Mouse (Mus musculus): ENCODE results near the gene Sgsm2. TPM values are rescaled to one million over a fixed set of nuclear protein-coding genes. Genes with fewer than 3 reads are reported as not detected.

The Sgsm2 gene
- polyA plus RNA-seq, 1 experiment = 0.18 TPM

DNA sequence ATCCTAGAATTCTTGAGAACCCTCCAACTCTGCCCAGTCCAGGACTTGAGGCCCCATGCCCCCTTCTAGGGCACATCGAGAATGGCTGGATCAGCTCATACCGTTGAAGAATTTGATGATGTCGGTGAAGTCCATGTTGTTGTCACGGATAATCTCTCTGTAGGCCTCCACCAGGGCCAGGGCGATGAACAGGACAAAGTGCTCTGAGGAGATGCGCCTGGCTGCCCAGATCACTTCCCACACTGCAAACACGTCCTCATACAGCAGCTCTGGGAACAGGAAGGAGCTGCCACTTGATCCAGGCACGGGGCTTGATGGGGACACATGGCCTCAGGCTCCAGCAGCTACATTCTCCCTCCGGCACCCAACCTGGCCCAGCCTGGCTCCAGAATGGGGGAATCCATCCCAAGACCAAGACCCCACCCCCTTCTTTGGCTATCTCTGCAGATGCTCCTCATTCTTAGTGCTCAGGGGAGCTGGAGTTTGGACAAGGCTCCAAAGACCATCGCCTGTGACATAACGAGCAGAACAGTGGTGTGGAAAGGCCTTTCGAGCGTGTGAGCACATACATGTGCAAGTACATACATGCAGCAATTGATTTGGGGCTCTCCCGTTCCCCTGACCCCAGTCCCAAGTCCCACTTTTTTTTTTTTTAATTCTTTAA is 45.7 kb downstream of the Sgsm2 start:
- Histone ChIP-seq H3K9me3 (ENCODE audit: control insufficient read depth, low read length) (no peaks in the 10 kb centered on the region), H3K36me3 (ENCODE audit: control insufficient read depth) (peaks cover 10% of the 10 kb centered on the region), H3K27me3 (ENCODE audit: control insufficient read depth) (no peaks in the 10 kb centered on the region), H3K4me1 (ENCODE audit: control insufficient read depth) (peaks cover 20% of the 10 kb centered on the region), H3K4me3 (replicated peaks) (no peak overlapping the region)
- TF ChIP-seq GATA1 (IDR thresholded peaks at IDR 0.05; ENCODE audit: low read length) (no peak), TAL1 (IDR thresholded peaks at IDR 0.05; ENCODE audit: low read length) (no peak)

DNA sequence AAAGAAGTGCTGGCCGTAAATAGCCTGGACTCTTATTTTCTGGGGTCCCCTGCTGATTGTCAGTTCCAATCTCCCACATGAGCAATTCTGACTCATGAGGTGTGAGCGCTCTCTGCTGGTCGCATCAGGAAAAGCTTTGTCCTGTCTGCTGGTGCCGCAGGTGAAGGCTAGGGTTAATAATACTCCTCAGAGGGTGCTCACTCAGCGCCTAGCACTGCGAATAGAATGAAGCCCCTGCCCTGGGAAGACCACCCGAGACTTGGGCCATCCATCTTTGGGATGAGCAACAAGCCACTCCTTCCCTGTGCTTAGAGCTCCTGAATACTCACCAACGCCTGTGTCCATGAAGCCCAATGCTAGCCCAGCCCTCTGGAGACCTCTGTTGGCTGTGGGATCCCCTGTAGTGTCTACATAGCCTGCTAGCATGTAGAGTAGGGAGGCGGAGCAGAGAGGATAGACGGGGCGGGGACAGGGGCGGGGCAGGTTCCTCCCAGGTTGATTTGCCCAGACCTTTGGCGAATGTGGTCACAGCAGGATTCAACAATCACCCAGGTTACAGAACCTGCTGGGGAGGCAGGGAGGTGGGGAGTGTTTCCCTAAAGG is 48.8 kb downstream of the Sgsm2 start:
- TF ChIP-seq TAL1 (IDR thresholded peaks at IDR 0.05; ENCODE audit: low read length) = no peak
- TF ChIP-seq GATA1 (IDR thresholded peaks at IDR 0.05; ENCODE audit: low read length) = no peak
- Histone ChIP-seq H3K4me1 (ENCODE audit: control insufficient read depth) (peaks cover 25% of the 10 kb centered on the region), H3K27me3 (ENCODE audit: control insufficient read depth) (no peaks in the 10 kb centered on the region), H3K9me3 (ENCODE audit: control insufficient read depth, low read length) (peaks cover 10% of the 10 kb centered on the region), H3K4me3 (replicated peaks) (peak overlapping the region; percentile 51), H3K36me3 (ENCODE audit: control insufficient read depth) (peaks cover 31% of the 10 kb centered on the region)

DNA sequence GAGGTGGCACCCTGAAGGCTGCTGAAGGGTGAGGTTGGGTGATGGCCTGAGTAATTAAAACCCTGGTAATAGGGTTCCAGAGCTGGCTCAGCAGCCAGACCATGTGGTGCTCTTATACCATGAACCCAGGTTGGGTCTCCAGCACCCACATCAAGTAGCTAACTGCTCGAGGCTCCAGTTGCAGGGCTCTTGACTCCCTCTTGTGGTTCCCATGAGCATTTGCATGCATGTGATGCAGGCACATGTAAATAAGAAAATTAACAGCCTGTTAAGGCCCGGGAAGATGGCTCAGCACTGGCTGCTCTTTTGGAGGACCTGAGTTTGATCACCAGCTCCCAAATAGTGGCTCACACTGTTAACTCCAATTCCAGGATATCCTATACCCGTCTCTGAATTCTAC is 51.1 kb downstream of the Sgsm2 start:
- Histone ChIP-seq H3K9me3 (ENCODE audit: control insufficient read depth, low read length) (peaks cover 10% of the 10 kb centered on the region), H3K36me3 (ENCODE audit: control insufficient read depth) (peaks cover 48% of the 10 kb centered on the region), H3K4me1 (ENCODE audit: control insufficient read depth) (peaks cover 27% of the 10 kb centered on the region), H3K4me3 (replicated peaks) (no peak overlapping the region), H3K27me3 (ENCODE audit: control insufficient read depth) (no peaks in the 10 kb centered on the region)
- TF ChIP-seq GATA1 (IDR thresholded peaks at IDR 0.05; ENCODE audit: low read length) = no peak
- no peak for TF ChIP-seq TAL1 (IDR thresholded peaks at IDR 0.05; ENCODE audit: low read length)

DNA sequence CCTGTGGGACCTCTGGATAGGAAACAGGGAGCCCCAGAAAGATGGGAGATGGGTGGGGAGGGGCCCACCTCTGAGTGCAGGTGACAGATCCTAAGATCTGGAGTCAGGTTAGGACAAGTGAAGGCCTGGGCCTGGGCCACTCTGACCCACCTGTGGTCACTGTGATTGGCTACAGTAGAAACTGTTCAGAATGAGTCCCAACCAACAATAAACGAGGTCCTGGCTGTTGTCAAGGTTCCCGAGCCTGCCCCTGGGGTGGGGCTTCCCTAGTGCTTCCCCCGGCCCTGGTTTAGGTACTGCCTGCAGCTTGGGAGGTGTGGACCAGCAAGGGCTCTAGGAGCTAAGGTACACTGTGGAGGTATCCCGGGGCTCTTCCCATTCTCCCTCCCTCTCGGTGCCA is 53.1 kb downstream of the Sgsm2 start:
- Histone ChIP-seq H3K36me3 (ENCODE audit: control insufficient read depth) (peaks cover 59% of the 10 kb centered on the region), H3K4me1 (ENCODE audit: control insufficient read depth) (peaks cover 42% of the 10 kb centered on the region), H3K27me3 (ENCODE audit: control insufficient read depth) (no peaks in the 10 kb centered on the region), H3K9me3 (ENCODE audit: control insufficient read depth, low read length) (peaks cover 10% of the 10 kb centered on the region), H3K4me3 (replicated peaks) (no peak overlapping the region)
- TF ChIP-seq GATA1 (IDR thresholded peaks at IDR 0.05; ENCODE audit: low read length) (no peak), TAL1 (IDR thresholded peaks at IDR 0.05; ENCODE audit: low read length) (no peak)

DNA sequence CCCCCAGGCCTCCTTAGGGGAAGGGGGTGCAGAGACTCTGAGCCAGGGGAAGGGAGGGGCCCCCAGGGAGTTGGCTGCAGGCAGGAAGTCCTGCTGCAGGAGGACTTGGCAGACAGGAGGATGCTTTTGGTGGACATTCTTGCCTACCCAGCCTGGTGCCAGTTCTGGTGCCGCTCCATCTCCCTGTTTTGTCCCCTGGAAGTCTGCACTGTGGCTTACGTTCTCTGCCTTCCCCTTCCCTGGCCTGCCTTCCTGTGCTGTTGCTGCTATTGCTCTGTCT is 53.5 kb downstream of the Sgsm2 start:
- peaks cover 41% of the 10 kb centered on the region for H3K4me1 ChIP-seq (ENCODE audit: control insufficient read depth)
- no peak overlapping the region for H3K4me3 ChIP-seq (replicated peaks)
- no peaks in the 10 kb centered on the region for H3K27me3 ChIP-seq (ENCODE audit: control insufficient read depth)
- peaks cover 59% of the 10 kb centered on the region for H3K36me3 ChIP-seq (ENCODE audit: control insufficient read depth)
- TF ChIP-seq GATA1 (IDR thresholded peaks at IDR 0.05; ENCODE audit: low read length) (no peak), TAL1 (IDR thresholded peaks at IDR 0.05; ENCODE audit: low read length) (no peak)
- H3K9me3 ChIP-seq (ENCODE audit: control insufficient read depth, low read length) = peaks cover 10% of the 10 kb centered on the region

DNA sequence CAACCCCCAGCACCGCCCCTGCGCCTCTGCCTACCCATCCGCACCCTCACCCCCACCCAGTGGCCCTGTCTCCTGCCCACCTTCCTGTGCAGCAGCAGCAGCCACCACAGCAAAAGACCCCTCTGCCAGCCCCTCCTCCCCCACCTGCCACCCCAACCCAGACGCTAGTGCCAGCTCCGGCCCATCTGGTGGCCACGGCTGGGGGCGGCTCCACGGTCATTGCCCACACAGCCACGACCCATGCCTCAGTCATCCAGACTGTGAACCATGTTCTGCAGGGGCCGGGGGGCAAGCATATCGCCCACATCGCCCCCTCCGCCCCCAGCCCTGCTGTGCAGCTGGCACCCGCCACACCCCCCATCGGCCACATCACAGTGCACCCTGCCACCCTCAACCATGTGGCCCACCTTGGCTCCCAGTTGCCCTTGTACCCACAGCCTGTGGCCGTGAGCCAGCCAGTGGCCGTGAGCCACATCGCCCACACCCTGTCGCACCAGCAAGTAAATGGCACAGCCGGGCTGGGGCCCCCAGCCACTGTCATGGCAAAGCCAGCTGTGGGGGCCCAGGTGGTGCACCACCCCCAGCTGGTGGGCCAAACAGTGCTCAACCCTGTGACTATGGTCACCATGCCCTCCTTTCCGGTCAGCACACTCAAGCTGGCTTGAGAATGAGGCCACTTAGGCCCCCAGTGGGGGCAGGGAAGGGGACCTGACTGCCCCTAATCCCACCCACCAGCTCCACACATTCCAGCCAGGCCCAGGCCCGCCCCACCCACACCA is 54.0 kb downstream of the Sgsm2 start:
- H3K4me3 ChIP-seq (replicated peaks) = no peak overlapping the region
- H3K27me3 ChIP-seq (ENCODE audit: control insufficient read depth) = no peaks in the 10 kb centered on the region
- peaks cover 39% of the 10 kb centered on the region for H3K4me1 ChIP-seq (ENCODE audit: control insufficient read depth)
- H3K36me3 ChIP-seq (ENCODE audit: control insufficient read depth) = peaks cover 59% of the 10 kb centered on the region
- H3K9me3 ChIP-seq (ENCODE audit: control insufficient read depth, low read length) = peaks cover 10% of the 10 kb centered on the region
- no peak for TF ChIP-seq GATA1 (IDR thresholded peaks at IDR 0.05; ENCODE audit: low read length)
- TF ChIP-seq TAL1 (IDR thresholded peaks at IDR 0.05; ENCODE audit: low read length) = no peak

DNA sequence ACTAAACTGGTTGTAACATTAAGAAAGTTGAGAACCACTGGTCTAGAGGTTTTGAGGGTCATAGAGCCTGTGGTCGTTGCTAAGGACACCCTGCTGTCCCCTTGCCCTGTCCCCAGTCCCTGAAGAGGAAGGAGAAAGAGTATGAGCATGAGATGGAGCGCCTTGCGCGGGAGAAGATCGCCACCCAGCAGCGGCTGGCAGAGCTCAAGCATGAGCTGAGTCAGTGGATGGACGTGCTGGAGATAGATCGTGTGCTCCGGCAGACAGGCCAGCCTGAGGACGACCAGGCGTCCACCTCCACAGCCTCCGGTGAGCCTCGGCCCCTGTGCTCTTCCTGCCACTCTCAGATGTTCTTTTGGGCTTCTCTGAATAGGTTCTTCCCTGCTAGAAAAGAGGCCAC is 54.8 kb downstream of the Sgsm2 start:
- Histone ChIP-seq H3K4me3 (replicated peaks) (no peak overlapping the region), H3K9me3 (ENCODE audit: control insufficient read depth, low read length) (peaks cover 10% of the 10 kb centered on the region), H3K27me3 (ENCODE audit: control insufficient read depth) (no peaks in the 10 kb centered on the region), H3K36me3 (ENCODE audit: control insufficient read depth) (peaks cover 61% of the 10 kb centered on the region), H3K4me1 (ENCODE audit: control insufficient read depth) (peaks cover 42% of the 10 kb centered on the region)
- TF ChIP-seq TAL1 (IDR thresholded peaks at IDR 0.05; ENCODE audit: low read length) = no peak
- TF ChIP-seq GATA1 (IDR thresholded peaks at IDR 0.05; ENCODE audit: low read length) = no peak

DNA sequence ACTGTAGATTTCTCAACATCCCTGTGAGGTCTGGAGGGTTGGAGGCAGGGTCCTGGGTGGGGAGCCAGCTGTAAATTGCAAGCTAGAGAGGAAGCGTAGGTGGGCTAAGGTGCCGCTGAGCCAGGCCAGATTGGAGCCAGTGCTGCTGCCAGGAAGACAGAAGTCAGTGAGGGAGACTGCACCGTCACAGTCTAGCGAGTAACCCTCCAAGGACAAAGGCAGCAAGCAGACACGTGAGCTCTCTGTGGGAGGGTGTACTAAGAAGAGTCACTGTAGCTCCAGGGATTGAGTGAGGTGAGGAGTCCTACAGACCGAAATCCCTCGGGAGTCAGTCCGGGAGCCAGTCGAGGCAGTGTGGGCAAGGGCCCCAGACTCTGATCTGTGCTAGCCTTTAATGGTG is 55.5 kb downstream of the Sgsm2 start:
- Histone ChIP-seq H3K4me1 (ENCODE audit: control insufficient read depth) (peaks cover 48% of the 10 kb centered on the region), H3K9me3 (ENCODE audit: control insufficient read depth, low read length) (peaks cover 10% of the 10 kb centered on the region), H3K27me3 (ENCODE audit: control insufficient read depth) (no peaks in the 10 kb centered on the region), H3K36me3 (ENCODE audit: control insufficient read depth) (peaks cover 67% of the 10 kb centered on the region), H3K4me3 (replicated peaks) (no peak overlapping the region)
- TF ChIP-seq GATA1 (IDR thresholded peaks at IDR 0.05; ENCODE audit: low read length) (no peak), TAL1 (IDR thresholded peaks at IDR 0.05; ENCODE audit: low read length) (no peak)

DNA sequence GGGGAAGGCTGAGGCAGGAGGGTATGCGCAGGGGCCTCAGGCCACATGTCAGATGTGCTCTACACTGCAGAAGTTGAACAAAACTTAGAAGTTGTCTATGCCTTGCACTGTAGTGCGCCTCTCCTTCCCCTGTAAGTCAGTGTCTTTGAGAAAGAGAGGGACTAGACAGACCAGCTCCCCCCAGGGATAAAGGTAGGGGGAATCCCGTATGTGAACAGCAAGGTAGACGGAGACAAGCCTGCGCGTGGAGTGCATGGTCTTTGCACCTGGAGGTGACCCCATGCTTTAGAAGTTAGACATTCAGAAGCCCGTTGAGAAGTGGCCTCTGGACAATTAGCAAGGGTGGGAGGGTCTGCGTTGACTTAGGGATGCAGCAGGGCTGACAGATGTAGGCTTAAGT is 56.1 kb downstream of the Sgsm2 start:
- Histone ChIP-seq H3K4me1 (ENCODE audit: control insufficient read depth) (peaks cover 55% of the 10 kb centered on the region), H3K36me3 (ENCODE audit: control insufficient read depth) (peaks cover 71% of the 10 kb centered on the region)

More for the DNA sequence above, 56.1 kb downstream of the Sgsm2 start:
- peaks cover 8% of the 10 kb centered on the region for H3K9me3 ChIP-seq (ENCODE audit: control insufficient read depth, low read length)
- no peaks in the 10 kb centered on the region for H3K27me3 ChIP-seq (ENCODE audit: control insufficient read depth)
- H3K4me3 ChIP-seq (replicated peaks) = no peak overlapping the region
- TF ChIP-seq TAL1 (IDR thresholded peaks at IDR 0.05; ENCODE audit: low read length) (no peak), GATA1 (IDR thresholded peaks at IDR 0.05; ENCODE audit: low read length) (no peak)

Measured in erythroblast, embryonic 14.5 days (primary cell).